Mouse (Mus musculus): ENCODE results near the gene Ugdh.

- TF ChIP-seq CTCF (IDR thresholded peaks at IDR 0.05; ENCODE audit: control insufficient read depth, insufficient read depth, low read length) (no peak), POLR2A (IDR thresholded peaks at IDR 0.05; ENCODE audit: borderline replicate concordance, control insufficient read depth, low read depth, low read length) (no peak)
These were observed 44.1 kb upstream of the Ugdh start for GRCm38 (mm10) chr5:65479681-65480445.

Data from bone marrow, adult 2 months (tissue).